Mouse (Mus musculus) ZHBTc4 (cell line): ENCODE measurements around the gene Larp1.

Experiments used
- DNase-seq: peaks from one replicate; pipeline ENCODE4 v3.0.0-alpha.2; 2011; ENCODE audit warnings: low read depth, low spot score

Gene Larp1

DNA sequence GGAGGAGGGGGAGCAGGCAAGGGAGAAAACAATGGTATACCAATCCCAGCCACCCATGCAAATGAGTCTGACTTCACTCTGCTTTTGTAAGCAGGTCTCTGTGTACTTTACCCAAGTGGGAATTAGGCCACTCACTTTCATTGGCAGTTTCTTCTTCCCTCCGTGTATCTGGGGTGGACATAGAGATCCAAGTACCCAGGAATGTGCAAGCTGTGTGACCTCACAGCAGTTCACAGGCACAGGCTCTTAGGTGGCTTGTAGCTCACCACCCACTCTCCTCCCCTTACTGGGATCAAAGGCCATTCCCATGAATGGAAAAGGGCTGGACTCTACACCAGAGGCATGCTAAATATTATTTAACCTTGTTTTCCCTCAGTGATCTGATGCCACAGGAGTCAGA is 10.0 kb upstream of the Larp1 start:
- peak; percentile 38 for DNase-seq

DNA sequence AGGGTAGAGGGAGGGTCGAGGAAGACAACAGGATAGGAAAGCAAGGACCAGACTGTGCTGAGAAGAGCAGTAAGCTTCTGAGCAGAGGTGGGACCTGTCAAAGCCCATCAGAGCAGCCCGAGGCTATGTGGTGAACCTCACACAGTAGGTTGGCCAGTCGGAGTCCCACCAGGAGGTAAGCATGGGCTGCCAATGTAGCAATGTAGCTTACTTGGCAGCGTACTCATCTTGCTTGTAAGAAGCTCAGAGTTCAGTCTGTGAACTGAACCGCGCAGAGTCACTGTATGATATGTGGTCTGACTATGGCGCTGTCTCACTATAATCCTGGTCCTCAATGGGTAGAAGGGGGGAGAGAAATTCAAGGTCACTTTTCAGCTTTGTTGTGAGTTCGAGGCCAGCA is 5.7 kb upstream of the Larp1 start:
- DNase-seq, result no peak

DNA sequence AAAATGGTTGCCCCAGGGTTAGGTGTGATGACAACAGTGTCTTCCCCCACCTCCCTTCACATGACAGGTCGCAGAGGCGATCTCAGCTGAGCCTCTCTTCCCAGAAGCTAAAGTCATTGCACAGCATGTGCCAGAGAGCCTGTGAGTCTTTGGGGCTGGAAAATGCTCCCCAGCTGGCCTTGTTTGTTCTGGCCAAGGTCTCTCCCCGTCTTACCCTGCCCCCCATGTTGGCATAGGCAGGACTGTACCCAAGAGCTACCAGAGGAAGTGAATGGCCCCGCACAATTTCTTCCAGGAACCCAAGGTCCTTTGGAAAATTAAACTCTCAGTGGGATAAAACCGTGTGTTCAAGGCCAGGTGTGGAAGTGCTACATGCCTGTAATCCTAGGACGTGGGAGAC is 5.1 kb upstream of the Larp1 start:
- no peak for DNase-seq

DNA sequence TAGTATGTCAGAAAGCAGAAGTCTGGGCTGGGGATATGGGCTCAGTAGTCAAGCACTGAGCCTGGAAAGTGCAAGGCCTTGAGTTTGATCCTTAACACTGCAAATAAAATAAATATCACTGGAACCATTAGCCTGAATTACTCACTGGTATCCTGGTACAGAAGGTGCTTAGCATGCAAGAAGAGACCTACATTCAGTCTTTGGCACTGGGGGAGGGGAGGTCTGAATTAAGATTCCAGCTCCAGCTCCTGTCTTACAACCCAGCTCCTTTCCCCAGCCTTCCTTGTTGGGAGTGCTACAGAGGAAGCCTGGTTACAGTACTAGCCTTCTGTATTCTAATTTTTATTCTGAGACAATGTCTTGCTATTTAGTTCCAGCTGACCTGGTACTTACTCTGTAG is 3.8 kb upstream of the Larp1 start:
- DNase-seq, result no peak

DNA sequence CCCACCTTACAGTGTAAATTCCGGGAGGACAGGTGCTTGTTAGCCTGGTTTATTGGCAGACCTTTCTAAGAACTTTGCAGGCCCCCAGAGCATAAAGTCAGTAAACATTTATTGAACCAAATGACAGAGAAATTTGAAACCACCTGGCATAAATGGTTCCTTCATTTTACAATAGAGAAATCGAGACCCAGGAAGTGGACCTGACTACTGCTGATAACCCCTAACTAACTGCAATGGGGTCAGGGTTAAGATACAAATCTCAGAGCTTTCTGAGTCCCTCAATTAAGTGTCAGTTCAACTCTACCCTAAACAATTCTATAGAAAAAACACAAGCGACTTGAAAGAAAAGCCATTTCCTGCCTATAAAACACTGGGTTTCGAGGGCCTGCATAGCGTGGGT is 851 bp upstream of the Larp1 start:
- DNase-seq, result no peak

DNA sequence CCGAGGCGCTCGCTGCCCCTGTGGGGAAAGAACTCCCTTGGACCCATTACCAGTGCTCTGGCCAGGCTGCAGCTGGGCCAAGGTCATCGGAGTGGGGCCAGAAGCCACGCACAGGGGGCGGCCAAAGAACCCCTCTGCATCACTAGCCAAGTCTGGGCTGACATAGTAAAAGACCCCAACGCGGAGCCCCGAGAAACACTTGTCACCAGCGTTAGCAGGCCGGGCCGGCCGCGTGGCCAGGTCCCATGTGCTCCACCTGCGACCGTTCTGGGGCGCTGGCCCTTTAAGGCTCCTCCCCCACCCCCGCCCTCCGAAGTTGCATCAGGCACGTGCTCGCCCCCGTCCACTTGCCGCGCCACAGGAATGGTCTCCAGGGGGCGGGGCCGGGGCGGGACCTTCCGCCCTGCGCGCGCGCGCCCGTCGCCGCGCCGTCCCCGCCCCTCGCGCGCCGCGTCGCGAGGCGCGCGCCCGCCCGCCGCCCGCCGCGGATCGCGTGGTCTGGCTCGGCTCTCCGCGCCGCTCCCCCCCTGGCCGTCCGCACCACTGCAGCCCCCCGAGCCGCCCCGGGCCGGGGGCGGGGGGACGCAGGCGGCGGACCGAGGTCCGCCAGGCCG is 320 bp upstream of the Larp1 start:
- peak; percentile 97 for DNase-seq

DNA sequence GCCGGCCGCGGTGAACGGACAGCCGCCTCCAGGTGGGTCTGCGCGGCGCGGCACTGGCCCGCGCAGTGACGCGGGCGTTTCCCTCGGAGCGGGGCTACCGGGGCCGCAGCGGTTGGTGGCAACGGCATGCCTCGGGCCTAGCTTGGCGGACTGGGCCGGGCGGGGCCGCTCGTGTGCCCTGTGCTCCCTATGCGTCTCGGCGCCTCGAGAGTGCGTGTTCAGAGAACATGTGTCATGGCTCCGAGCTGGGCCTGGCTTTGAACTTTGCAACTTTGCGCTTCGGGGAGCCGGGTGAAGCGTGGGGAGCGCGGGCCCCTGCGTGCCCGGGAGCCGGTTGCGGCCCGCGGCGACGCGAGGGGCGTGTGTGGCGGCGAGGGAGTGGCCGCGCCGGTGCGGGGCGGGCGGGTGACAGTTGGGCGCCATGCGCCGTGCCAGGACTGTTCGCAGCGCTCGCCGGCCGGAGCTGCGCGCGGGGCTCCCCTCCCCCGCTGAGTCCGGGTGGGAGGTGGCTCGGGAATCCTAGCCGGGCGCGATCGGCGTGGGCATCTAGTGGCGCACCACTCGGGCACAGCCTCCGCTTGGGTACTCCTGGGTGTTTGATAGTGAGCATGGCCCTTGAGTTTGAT is 765 bp downstream of the Larp1 start:
- peak; percentile 59 for DNase-seq

DNA sequence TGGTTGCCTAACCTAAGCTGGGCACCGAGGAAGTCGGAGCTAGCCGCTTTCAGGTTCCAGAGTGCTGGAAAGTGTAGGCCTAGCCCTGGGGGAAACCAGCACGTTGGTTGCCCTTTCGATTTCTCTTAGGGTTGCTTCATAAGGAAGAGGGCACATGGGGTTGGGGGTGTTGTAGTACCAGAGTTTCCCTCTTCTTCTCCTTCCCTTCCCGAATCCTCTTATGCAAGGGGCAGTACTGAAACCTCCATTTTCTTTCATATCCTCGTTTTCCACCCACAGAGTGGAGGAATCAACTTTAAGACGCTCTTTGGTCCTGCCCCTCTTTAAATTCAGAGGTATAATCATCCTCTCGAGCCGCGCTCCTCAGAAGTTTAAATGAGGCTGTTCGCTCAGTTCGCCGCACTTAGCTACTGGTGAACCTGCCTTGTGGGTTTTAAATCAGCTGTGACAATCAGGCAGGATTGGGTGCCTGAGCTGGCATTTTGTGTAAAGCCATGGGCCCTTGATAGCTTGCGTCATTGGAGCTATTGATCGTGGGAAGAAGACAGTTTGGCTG is 1.4 kb downstream of the Larp1 start:
- DNase-seq, result no peak

DNA sequence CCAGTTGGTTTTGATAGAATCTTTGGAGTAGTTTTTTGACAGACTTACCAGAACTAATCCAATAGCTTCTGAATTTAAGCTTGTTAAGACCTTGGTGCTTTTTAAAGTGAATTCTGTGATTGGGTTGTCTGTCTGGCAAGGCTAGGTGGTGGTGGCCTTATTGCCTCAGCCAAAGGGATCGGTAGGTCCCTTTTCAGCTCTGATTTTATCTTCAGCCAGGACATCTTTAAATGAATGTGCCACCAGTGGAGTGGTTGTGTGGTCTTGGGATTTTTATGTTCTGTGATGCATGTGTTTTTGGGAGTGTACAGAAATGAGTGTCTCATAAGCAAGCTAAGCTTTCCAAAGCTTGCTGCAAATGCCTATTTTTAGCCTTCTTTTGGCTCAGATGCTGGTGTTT is 2.1 kb downstream of the Larp1 start:
- no peak for DNase-seq

DNA sequence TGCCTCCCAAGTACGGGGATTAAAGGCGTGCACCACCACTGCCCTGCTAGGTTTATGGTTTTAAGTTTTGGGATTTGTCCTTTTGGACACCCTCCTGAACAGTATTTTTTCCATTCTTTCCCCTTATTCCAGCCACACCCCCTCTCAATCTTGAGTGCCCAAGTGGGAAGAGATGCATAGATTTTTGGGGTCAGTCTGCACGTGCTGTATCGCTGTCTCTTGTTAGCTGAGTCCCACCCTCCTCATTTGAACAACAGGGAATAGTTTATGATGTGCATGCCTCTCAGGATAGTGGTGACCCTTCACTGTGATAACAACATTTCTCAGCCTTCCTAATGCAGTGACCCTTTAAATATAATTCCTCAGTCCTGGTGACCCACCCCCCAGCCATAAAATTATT is 2.9 kb downstream of the Larp1 start:
- DNase-seq, result no peak

DNA sequence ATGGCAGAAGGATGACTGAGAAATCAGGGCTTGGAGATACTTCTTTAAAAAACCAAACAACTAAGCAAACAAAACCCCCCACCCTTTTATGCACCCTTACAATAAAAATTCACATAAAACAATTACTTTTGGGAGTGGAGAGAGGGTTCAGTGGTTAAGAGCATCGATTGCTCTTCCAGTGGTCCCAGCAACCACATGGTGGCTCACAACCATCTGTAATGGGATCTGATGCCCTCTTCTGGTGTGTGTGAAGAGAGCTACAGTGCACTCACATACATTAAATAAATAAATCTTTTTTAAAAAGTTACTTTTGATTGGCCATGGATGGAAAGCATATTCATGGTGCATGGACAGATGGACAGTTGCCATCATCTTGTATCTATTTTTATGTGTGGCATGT is 3.8 kb downstream of the Larp1 start:
- no peak for DNase-seq

DNA sequence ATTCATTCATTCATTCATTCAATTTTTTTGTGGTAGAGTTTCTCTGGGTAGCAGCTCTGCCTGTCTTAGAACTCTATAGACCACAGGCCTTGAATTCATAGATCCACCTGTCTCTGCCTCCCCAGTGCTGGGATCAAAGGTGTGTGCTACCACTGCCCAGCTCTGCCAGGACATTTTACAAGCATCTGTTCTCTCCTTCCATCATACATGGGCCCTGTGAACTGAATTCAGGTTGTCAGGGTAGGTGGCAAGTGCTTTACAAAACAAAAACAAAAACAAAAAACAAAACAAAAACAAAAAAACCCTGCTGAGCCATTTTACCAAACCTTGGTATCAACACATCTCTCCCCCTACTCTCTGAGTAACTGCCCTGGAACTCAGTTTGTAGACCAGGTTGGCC is 4.2 kb downstream of the Larp1 start:
- no peak for DNase-seq

DNA sequence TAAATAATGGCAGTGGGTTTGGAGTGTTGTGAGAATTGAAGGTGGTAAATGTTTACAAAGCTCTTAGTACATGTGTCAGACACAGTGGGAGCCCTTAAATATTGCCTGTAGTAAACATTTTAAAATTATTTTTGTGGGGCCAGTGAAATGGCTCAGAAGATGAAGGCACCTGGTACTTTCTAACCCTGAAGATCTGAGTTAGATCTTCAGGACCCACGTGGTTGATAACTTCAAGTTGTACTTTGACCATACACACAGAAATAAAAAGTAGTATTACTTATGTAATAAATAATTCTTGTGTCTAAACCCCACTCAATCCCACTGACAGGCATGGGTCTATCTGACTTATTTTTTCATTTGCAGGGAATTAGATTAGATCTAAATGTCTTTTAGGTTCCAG is 5.7 kb downstream of the Larp1 start:
- no peak for DNase-seq

DNA sequence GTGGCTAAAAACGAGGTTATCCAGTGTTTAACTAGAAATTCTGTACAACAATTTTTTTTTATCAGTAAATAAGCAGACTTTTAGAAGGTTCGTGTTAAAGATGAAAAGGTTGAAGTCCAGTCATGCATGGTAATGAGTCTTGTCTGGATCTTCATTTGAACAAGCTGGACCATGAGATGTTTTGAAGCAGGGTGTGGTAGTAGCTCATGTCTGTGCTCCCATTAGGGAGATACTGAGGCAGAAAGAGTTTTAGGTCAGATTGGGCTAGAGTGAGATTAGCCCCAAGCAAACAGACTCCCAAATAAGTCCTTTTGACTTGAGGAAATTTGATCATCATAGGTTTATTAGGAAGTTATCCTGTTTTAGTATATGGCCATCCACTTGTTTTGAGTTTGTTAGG is 6.5 kb downstream of the Larp1 start:
- DNase-seq, result no peak

DNA sequence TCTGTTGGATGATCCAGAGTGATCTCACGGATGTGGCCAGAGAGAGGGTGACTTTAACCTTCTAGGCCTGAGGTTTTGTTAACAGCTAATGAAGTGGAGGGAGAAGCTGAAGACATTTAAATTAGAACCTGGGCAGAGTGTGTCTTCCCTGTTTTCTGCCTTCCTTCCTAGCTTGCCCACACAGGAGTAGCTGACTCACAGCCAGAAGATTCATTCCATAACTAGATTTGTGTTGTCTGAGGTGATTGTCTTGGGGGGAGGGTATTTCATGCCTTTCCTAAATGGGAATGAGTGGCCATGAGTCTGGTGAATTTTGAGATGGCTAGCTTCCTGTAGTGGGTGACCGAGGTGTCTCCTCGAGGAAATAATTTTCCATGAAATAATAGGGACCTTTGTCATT is 7.5 kb downstream of the Larp1 start:
- no peak for DNase-seq

DNA sequence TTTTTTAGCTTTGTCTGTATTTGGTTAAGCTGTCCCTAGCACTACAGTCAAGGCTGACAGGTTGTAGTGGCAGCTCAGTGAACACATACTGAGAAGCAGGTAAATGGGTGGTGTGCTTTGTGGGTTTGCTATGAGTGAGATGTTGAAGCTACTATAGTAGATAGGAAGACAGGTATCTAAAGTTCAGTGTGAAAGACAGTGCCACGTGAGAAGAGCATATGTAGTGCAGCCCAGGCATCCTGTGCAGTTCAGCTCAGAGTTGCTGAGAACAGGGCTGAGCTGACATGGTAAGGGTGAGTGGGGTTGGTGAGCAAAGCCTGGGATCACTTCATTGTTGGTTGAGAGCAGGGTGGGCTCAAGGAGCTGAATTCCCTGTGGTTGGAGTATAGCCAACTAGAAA is 8.6 kb downstream of the Larp1 start:
- no peak for DNase-seq

DNA sequence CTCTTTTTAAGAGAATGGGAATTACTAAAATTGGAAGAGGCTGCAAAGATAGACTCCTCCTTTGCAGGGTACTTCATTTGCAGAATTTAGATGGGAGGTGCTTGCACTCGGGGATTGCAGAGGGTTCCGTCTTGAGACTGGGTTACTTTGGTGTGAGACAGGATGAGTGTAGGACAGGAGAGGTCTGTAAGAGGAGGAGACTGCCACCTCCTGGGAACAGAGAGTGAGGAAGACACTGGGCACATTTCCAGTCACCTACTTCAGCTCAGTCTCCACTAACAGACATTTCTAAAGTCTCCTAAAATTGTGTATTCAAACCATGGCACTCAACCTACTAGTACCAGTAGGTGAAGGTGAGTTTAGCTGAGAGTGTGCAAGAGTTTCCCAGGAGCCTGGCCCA is 9.4 kb downstream of the Larp1 start:
- peak; percentile 40 for DNase-seq

DNA sequence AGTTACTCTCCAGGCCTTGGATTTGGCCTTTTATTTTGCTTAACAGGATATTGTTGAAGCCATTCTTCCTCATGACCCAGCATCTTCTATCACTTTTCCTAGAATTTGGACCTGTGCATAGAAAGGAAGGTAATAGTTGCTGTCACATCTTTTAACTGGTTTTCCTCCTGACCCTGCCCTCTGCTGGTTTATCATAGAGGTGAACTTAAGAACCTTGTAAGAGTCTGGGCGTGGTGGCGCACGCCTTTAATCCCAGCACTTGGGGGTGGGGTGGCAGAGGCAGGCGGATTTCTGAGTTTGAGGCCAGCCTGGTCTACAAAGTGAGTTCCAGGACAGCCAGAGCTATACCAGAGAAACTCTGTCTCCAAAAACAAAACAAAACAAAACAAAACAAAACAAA is 9.8 kb downstream of the Larp1 start:
- DNase-seq, result peak; percentile 74

DNA sequence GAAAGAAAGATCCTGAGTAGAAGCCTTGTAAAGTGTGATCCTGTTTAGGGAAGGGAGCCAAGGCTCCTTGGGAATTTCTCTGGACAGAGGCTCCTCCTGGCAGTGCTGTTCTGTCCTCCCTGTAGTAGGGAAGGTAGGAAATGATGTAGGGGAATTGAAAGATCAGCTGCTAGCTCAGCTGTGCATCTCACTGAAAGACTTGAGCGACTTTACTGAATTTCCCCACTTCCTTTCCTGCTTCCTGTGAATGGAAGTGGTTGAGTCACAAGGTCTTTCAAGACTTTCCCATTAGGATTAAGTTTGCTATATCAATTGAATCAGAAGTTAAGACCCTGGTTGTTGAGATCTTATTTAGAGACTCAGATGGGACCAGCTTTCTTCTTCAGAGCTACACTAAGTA is 12.2 kb downstream of the Larp1 start:
- DNase-seq, result no peak

DNA sequence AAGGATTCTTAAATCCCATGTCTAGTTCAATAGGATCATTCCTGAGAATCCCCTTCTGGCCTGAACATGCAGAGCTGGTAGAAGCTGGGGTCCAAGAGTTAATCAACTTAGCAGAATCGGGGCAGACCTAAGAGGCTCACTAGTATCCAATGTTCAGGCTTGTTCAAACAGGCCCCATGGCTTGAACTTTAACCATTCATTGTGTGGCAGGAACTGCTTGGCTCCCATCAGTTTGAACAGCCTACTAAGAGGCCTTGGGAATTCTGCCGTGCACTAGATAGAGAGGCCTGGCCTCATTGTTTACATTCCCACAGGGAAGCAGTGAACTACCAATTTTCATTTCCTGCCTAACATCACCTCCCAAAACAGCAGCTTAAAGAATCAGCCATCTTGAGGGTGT is 12.8 kb downstream of the Larp1 start:
- peak; percentile 37 for DNase-seq

DNA sequence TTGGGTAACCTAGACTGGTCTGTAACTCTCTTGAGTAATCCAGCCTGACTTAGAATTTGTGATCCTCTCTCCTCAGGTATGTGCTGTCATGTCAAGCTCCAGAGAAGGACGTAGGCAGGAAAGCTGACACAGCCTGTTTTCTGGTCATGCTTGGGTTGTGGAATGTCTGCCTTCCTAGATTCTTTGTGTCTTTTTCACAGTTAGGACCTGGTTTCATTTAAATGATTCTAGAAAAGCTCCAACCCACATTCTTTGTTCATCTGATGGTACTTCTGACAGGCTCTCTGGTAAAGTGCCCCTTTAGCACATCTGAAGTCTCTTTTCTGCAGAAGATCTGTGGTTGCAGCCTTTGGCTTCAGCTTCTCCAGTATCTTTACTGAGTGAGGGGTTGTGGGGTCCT is 15.4 kb downstream of the Larp1 start:
- peak; percentile 35 for DNase-seq

DNA sequence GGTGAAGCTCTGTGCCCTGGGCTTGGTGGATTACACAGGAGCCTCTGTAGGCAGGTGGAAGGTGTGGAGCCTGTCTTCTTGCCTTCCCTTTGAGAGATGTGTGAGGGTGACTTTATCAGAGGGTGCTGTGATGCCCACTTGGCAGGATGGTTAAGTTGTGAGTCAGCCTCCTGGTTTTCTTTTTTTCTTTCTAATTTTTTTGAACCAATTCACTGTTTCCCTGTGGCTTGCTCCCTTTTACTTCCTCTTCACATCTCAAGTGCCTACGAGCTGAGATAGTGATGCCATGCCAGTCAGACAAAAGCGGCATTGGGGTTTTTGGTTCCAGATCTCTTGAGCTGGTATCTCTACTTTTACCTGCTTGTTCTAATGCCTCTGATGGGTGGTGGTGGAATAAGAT is 15.8 kb downstream of the Larp1 start:
- DNase-seq, result no peak

DNA sequence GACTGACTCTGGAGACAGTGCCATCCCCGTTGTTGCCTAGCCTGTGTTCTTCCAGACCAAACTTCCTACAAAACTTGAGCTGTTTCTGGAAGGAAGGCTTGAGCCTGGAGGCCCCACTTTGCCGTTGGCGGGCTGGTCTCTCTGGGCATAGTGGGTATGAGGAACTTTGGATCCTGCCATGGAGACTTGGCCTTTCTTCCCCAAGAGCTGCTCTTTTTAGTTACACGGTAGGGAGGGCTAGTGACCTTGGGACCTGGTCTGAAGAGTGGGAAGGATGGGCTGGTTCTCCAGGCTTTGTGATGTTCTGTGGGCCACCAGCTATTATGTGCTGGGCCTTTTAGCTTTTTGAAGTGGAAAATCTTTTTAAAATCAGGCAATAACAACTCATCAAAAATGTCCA is 17.0 kb downstream of the Larp1 start:
- no peak for DNase-seq

DNA sequence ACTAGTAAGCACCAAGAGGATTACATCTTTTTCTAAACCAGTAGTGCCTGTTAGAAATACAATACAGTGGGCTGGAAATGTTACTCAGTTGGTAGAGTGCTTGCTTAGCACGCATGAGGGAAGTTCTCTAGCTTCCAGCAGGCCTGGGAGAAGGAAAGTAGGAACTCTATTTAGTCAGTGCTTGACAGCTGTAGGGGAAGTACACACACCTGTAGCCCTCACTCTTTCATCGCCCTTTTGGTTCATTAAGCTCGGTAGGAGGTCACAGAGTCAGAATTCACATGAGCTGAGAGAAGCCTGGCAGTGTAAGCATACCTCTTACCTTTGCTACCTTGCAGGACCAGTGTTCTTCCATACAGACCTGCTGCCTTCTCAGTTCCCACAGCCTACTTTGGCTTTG is 17.5 kb downstream of the Larp1 start:
- DNase-seq, result no peak
